Mouse (Mus musculus): ENCODE data around the gene Taco1.

The Taco1 gene

DNA sequence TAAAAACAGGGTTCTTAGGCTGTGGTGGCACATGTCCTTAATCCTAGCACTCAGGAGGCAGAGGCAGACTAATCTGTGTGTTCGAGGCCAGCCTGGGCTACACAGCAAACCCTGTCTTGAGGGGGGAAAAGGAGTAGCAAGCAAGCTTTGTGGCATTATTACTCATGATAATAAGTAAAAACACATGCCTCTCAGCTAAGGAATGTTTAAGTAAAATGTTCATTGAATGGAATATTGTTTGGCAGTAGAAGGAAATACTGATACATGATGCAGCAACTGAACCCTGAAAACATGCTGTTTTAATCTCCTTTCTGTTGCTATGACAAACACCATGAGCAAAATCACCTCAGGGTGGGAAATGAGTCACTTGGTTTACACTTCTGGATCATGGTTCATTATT lies 4.5 kb upstream of the Taco1 start:
- DNase-seq (ENCODE audit: low spot score in 2 of 2): no peak

DNA sequence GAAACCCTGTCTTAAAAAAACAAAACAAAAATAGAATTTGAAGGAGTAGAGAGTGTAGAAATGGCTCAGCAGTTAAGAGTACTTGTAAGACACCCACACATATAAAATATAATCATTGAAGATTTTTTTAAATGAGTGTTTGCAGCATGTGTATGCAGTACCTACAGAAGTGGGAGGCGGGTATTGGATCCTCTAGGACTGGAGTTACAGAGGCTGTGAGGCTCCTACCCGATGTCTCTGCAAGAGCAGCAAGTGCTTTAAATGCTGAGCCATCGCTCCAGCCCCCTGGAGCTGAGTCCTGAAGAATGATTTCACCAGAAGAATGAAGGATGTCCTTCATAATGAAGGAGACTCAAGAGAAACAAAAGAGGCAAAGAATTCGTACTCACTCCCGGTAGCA lies 2.1 kb upstream of the Taco1 start:
- DNase-seq (ENCODE audit: low spot score in 2 of 2): no peak

GRCm38 (mm10) chr11:106065073-106065922 lies 563 bp upstream of the Taco1 start:
- no peak for DNase-seq (ENCODE audit: low spot score in 2 of 2)

DNA sequence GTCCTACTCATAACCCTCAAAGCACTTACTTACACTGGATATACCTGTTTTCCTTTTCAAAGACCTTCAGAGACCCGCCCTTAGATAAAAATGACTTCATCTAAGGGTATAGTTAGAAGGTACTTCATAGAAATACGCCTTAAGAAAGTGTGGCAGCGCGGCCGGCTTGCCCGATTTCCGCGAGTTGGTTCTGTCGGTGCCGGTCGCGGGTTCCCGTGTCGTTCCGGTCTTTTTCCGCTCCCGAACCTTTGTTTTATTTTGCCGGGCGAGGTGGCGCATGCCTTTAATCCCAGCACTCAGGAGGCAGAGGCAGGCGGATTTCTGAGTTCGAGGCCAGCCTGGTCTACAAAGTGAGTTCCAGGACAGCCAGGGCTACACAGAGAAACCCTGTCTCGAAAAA lies 755 bp downstream of the Taco1 start:
- DNase-seq (ENCODE audit: low spot score in 2 of 2): peak in 1 of 2 experiments; percentile 22

DNA sequence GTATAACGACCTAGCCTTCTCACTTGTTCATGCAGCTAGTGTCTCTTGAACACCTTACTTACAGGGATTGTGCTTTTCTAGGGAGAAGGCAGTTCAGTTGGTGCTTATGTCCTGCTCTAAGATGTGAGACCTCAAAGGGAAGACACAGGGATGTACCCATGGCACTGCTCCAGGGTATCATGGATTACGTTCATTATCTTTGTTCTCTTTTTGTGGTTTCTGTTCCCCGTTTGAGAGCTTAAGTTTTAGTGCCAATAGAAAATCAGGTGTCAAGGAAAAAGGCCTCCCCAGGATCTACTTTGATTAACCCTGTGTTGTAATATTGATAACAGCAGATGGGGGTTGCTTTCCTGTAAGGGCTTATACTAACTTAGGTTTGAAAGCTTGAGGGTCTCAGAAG lies 7.9 kb downstream of the Taco1 start:
- DNase-seq (ENCODE audit: low spot score in 2 of 2): no peak

GRCm38 (mm10) chr11:106076321-106076720 lies 10.5 kb downstream of the Taco1 start:
- peak; percentile 69 to 77 for DNase-seq (ENCODE audit: low spot score in 2 of 2)

DNA sequence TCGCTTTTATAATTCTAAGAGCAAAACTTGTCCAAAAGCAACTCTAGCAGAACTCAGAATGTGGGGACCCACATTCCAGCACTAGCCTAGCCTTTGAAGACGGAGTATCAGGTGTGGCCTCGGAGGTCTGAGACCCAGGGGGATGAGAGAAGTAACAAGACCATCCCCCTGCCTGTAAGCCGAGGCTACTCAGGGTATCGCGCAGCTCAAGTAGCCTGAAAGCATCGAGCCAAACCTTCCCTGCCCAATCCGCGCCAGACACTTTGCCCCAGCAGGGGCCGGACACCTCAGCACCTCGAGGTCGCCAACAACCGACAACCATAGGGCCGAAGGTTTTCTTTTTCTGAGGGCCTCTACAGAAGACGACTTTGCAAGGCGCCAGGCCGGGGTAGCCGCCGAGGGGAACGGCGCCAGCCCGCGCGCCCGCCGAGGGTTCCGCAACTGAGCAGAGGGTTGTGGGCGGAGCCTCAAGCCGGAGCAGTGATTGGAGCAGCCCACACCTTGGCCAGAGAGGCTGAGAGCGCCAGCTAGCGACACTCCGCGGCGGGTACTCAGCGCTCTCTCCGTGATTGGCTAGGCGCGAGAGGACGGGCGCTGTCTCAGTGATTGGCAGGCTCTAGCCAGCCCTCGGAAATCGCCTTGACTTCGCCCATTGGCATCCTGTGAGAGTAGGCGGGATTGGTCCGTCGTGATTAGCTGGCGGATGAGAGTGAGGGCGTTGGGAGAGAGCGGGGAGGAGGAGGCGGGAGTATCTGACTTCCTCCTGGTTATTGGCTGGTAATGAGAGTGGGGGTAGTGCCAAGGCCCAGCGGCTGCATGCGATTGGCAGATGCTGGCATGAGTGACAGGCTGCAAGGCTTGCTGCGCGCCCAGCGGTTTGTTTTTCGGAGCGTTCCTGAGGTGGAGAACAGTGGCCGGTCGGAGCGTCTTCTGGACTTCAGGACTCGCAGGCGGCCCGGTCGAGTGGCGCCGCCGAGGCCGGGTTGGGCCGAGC lies 18.1 kb downstream of the Taco1 start, which contains the start of gene Map3k3:
Gene Map3k3 (plus strand): TSS at position 906 of the 994 bp plus-strand sequence.
- peak; percentile 99 for DNase-seq (ENCODE audit: low spot score in 2 of 2)

- DNase-seq (ENCODE audit: low spot score in 2 of 2): peak; percentile 75 to 79
Measured at GRCm38 (mm10) chr11:106084911-106085561, 19.2 kb downstream of the Taco1 start.

- DNase-seq (ENCODE audit: low spot score in 2 of 2): peak in 1 of 2 experiments; percentile 19
Measured at GRCm38 (mm10) chr11:106098223-106098622, 32.4 kb downstream of the Taco1 start.

GRCm38 (mm10) chr11:106102866-106103265 lies 37.0 kb downstream of the Taco1 start:
- DNase-seq (ENCODE audit: low spot score in 2 of 2): no peak

- DNase-seq (ENCODE audit: low spot score in 2 of 2): peak; percentile 78 to 79
Measured at GRCm38 (mm10) chr11:106106047-106106587, 40.3 kb downstream of the Taco1 start.

- no peak for DNase-seq (ENCODE audit: low spot score in 2 of 2)
Measured at GRCm38 (mm10) chr11:106111688-106112087, 45.8 kb downstream of the Taco1 start.

GRCm38 (mm10) chr11:106122221-106122620 lies 56.4 kb downstream of the Taco1 start:
- no peak for DNase-seq (ENCODE audit: low spot score in 2 of 2)

- DNase-seq (ENCODE audit: low spot score in 2 of 2): peak; percentile 75 to 76
Measured at GRCm38 (mm10) chr11:106122736-106123135, 56.9 kb downstream of the Taco1 start.

Measured in spleen, postnatal 36 days (tissue).